Mouse (Mus musculus) small intestine, adult 2 months (tissue): ENCODE results near the gene Gm3417. TPM values are rescaled to one million over a fixed set of nuclear protein-coding genes. Genes with fewer than 3 reads are reported as not detected.
"Not testable (repeated sequence)": the region's sequence is repeated elsewhere in the genome, so short reads cannot be mapped to it uniquely, and the experiment has no call there.

Experiments used
- H3K27ac ChIP-seq: fragments of 200-500 bp; 2 replicates; pipeline ENCODE4 v1.5.1; 2012; ENCODE audit warnings: low read depth, low read length, control low read depth, inconsistent platforms; ENCODE audit not compliant: insufficient read depth
- H3K27me3 ChIP-seq: fragments of 200-500 bp; 2 replicates; pipeline ENCODE4 v1.6.1; 2012; ENCODE audit warnings: mild to moderate bottlenecking, moderate library complexity, low read length, inconsistent platforms; ENCODE audit not compliant: control insufficient read depth, insufficient read depth
- H3K36me3 ChIP-seq: fragments of 200-500 bp; 2 replicates; pipeline ENCODE4 v1.6.1; 2012; ENCODE audit warnings: mild to moderate bottlenecking, low read length, control low read depth, inconsistent platforms; ENCODE audit not compliant: control insufficient read depth, insufficient read depth
- H3K4me1 ChIP-seq: fragments of 200-500 bp; 2 replicates; pipeline ENCODE4 v1.6.1; 2012; ENCODE audit warnings: low read length, inconsistent platforms, mixed read lengths; ENCODE audit not compliant: control insufficient read depth, insufficient read depth, insufficient read length
- H3K4me3 ChIP-seq: fragments of 200-500 bp; 2 replicates; pipeline ENCODE4 v1.5.1; 2012; ENCODE audit warnings: low read depth, mild to moderate bottlenecking, control low read depth, inconsistent platforms, low read length, moderate library complexity
- WGBS: fragments of 180-500 bp; shearing (Covaris S2); methylation state at CpG from one replicate; pipeline ENCODE4 v1.1.7; 2018; 5-methylcytosine and 5-hydroxymethylcytosine counted together
- polyA plus RNA-seq: library from polyadenylated mRNA; depleted of rRNA; stranded (reverse); fragments of >200 nt; gene quantifications from 2 replicates; pipeline ENCODE4 v1.2.3, GENCODE M21; 2012; rRNA removed

Gene Gm3417
- not detected in 2 replicates for polyA plus RNA-seq

DNA sequence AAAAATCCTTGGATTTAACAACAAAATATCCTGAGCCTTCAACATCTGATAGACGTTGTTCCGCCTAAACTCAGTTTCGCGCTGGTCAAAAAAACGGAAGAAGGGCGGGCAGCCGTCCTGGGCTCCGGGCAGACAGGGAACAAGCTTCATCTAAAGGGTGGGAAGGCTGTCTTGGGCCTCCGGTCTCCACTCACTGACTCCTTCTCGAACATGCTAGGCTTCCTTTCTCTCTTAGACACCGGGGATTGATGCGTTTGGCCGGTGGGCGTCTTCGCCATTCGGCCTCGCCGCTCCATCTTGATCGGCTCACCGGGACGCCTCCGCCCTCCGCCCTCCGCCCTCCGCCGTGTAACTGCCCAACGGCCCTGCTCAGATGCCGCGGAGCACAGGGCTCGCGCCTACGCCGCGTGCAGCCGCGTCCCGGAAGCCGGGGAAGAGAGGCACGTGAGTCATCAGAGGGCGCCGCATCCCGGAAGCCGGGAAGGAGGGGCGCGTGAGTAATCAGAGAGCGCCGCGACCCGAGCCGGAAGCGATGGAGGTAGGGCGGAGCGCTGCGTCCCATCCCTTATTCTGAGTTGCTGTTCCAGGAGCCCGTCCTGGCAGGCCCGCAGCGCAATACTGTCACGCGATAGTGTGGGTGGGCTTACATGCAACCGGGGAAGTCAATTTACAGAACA lies at the start of gene Gm3417, which contains the start of gene 9030025P20Rik:
Gene Gm3417, minus strand, starts transcription at position 429 of the 677 bp plus-strand sequence.
Gene 9030025P20Rik, plus strand, starts transcription at position 107 of the 677 bp plus-strand sequence.
- H3K27me3 ChIP-seq, H3K4me1 ChIP-seq, H3K36me3 ChIP-seq, H3K27ac ChIP-seq, H3K4me3 ChIP-seq: not testable (repeated sequence)
- WGBS = no CpG with 5 or more reads among the region's 60 CpGs

DNA sequence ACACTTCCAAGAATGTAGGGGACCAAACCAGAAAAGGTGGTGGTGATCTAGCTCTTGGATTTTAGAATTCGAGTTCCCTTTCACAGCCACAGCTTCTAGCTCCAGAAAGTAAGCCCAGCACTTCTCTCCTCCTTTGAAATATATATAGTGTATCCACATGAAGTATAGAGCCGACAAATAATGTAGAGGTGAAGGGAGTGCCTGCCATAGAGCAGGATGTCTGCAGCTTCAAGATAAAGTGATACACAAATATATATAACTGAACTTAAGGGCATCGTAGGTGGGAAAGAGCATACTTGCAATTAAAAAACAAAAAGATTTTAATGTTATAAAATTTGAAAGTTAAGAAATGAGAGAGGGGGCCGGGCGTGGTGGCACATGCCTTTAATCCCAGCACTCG lies 46.9 kb upstream of the Gm3417 start:
- H3K27me3 ChIP-seq, H3K36me3 ChIP-seq, H3K27ac ChIP-seq, H3K4me1 ChIP-seq, H3K4me3 ChIP-seq: not testable (repeated sequence)
- no CpG with 5 or more reads among the region's 6 CpGs for WGBS

DNA sequence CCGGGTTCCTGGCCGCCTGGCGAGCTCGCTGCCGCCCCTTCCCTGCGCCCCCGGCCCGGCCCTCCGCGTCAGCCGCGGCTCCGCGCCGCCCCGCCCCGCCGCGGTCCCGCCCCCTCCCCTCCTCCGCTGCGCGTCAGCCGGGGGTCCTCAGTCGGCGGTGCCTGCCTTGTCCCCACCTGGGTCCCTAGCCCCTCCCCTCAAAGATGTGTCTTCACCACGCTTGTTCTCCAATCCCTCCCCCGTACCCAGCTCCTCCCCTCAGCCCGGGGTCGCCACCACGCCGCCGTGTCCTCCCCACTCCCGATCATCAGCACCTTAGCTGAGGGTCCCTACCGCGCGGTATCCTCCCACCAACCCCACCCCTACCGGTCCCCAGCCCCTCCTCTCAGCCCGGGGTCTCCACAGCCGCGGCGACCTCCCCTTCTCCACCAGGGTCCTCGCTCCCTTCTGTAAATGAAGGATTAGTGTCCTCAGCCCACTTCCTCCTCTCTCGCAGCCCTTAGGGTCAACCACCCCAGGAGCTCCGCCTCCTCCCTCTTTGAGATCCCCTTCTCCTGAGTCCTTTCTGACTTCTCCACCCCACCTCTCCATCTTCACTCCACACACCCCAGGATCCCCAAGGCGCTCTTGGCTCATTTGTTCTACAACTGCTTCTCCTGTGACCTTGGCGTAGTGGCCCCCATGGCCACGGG lies 46.1 kb upstream of the Gm3417 start:
- not testable (repeated sequence) for H3K27ac ChIP-seq, H3K27me3 ChIP-seq, H3K4me1 ChIP-seq, H3K36me3 ChIP-seq, H3K4me3 ChIP-seq
- no CpG with 5 or more reads among the region's 48 CpGs for WGBS

DNA sequence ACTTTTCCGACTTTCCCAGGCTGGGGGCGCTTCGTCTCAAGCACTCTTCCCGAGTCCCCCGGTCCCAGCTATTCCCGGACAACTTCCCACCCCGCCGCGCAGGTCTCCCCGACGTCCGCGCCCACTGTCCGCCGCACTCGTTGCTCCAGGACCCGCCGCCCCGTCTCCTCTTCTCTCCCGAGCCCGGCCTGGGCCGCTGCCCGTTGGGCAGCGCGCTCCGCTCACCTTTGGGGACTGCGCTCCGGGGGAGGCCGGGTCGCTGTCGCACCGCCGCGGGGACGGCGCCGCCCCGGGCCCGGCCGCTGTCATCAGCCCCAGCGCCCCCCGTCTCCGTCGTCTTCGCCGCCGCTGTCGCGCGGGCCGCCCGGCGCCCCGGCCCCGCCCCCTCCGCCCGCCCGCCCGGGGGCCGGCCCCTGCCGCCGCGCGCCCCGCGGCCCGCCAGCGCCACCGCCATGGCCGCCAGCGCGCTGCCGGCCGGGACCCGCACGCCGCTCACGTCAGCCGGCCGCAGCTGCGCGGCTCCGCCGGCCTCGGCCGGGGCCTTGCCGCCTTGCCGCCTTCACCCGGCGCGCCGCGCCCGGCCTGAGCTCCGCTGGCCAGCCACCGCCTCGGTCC lies 45.4 kb upstream of the Gm3417 start:
- H3K27ac ChIP-seq, H3K27me3 ChIP-seq, H3K4me3 ChIP-seq, H3K36me3 ChIP-seq, H3K4me1 ChIP-seq: not testable (repeated sequence)
- WGBS = no CpG with 5 or more reads among the region's 97 CpGs

DNA sequence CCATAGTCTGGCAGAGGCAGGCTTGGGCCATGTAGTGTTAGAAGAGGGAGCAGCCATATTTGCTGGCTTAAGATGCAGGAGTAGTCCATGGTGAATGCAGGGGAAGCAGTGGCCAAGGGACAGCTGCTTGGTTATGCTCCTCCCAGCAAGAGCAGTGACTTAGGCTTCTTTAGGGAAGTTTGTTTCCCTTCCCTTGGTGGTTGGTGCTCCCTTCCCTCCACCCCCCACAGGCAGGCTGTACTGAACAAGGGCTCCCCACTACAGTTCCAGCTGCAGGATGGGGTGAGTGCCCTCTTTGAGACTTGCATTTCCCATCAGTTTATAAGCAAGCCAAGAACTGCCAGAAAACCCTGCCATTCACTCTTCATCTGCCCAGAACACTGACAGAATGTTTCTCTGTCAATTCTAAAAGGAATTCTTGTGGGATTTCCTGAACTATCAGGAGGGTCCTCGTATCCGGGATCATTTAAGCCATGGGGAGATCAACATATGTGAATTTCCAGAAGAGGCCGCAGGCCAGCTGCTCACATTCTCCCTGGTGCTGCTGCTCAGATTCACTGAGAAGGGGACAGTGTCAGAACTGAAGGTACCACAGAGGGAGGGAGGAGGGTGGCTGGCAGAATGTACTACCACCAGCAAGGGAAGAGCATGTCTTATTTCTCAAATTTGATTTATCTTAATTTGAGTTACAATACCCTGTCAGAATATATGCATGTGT lies 43.1 kb upstream of the Gm3417 start:
- H3K36me3 ChIP-seq, H3K27ac ChIP-seq, H3K4me1 ChIP-seq, H3K4me3 ChIP-seq, H3K27me3 ChIP-seq: not testable (repeated sequence)
- 89% methylated on average over 3 of the region's 3 CpGs for WGBS

DNA sequence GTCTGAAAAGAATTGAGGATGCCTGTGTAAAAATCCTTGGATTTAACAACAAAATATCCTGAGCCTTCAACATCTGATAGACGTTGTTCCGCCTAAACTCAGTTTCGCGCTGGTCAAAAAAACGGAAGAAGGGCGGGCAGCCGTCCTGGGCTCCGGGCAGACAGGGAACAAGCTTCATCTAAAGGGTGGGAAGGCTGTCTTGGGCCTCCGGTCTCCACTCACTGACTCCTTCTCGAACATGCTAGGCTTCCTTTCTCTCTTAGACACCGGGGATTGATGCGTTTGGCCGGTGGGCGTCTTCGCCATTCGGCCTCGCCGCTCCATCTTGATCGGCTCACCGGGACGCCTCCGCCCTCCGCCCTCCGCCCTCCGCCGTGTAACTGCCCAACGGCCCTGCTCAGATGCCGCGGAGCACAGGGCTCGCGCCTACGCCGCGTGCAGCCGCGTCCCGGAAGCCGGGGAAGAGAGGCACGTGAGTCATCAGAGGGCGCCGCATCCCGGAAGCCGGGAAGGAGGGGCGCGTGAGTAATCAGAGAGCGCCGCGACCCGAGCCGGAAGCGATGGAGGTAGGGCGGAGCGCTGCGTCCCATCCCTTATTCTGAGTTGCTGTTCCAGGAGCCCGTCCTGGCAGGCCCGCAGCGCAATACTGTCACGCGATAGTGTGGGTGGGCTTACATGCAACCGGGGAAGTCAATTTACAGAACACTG lies 31.3 kb upstream of the Gm3417 start, which contains the start of gene Gm3435:
Gene Gm3435, plus strand, starts transcription at position 471 of the 708 bp plus-strand sequence.
- not testable (repeated sequence) for H3K27ac ChIP-seq, H3K4me3 ChIP-seq, H3K4me1 ChIP-seq, H3K36me3 ChIP-seq, H3K27me3 ChIP-seq
- no CpG with 5 or more reads among the region's 60 CpGs for WGBS

DNA sequence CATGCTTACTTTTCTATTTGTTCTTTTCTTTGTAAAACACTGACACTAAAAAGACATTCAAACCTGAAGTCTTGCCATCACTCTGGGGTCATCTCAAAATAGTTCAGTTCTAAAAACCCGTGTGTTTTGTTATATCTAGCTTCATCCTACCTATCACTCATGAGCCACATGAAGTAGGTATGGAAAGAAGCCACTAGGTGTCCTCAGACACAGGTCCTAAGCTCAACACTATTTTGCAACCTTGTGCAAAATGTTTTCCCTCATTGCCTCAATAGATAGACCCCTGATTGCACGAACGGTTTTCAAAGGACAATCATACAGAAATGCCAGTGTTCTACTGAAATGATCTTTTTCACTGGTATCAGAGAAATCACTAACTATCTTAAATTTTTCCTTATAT lies 30.5 kb upstream of the Gm3417 start:
- H3K36me3 ChIP-seq, H3K4me3 ChIP-seq, H3K27ac ChIP-seq, H3K27me3 ChIP-seq, H3K4me1 ChIP-seq: not testable (repeated sequence)
- WGBS = no CpG with 5 or more reads among the region's 3 CpGs

DNA sequence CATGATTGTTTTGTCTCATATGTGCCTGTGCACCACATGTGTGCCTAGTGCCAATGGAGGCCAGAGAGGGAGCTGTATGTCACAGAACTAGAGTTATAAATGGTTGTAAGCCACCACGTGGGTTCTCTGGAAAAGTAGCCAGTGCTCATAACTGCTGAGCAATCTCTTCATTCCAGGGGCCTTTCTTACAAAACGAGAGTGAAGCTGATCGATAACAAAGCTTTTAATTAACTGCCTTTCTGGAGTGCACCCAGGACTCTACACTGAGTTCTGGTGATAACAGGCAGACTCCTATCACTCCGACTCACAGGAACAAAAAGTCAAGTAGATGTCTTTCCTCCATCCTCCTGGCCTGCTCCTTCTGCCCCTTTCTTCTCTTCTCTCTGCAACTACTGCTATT lies 21.5 kb upstream of the Gm3417 start:
- not testable (repeated sequence) for H3K27ac ChIP-seq, H3K27me3 ChIP-seq
- no CpG with 5 or more reads among the region's 4 CpGs for WGBS

DNA sequence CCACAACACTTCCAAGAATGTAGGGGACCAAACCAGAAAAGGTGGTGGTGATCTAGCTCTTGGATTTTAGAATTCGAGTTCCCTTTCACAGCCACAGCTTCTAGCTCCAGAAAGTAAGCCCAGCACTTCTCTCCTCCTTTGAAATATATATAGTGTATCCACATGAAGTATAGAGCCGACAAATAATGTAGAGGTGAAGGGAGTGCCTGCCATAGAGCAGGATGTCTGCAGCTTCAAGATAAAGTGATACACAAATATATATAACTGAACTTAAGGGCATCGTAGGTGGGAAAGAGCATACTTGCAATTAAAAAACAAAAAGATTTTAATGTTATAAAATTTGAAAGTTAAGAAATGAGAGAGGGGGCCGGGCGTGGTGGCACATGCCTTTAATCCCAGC lies 15.6 kb upstream of the Gm3417 start:
- not testable (repeated sequence) for H3K4me1 ChIP-seq, H3K4me3 ChIP-seq, H3K27me3 ChIP-seq, H3K36me3 ChIP-seq, H3K27ac ChIP-seq
- WGBS = no CpG with 5 or more reads among the region's 5 CpGs

More for the DNA sequence above, 21.5 kb upstream of the Gm3417 start:
- not testable (repeated sequence) for H3K4me1 ChIP-seq, H3K36me3 ChIP-seq, H3K4me3 ChIP-seq

DNA sequence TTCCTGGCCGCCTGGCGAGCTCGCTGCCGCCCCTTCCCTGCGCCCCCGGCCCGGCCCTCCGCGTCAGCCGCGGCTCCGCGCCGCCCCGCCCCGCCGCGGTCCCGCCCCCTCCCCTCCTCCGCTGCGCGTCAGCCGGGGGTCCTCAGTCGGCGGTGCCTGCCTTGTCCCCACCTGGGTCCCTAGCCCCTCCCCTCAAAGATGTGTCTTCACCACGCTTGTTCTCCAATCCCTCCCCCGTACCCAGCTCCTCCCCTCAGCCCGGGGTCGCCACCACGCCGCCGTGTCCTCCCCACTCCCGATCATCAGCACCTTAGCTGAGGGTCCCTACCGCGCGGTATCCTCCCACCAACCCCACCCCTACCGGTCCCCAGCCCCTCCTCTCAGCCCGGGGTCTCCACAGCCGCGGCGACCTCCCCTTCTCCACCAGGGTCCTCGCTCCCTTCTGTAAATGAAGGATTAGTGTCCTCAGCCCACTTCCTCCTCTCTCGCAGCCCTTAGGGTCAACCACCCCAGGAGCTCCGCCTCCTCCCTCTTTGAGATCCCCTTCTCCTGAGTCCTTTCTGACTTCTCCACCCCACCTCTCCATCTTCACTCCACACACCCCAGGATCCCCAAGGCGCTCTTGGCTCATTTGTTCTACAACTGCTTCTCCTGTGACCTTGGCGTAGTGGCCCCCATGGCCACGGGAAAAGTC lies 14.7 kb upstream of the Gm3417 start:
- H3K4me3 ChIP-seq, H3K27me3 ChIP-seq, H3K27ac ChIP-seq, H3K36me3 ChIP-seq, H3K4me1 ChIP-seq: not testable (repeated sequence)
- no CpG with 5 or more reads among the region's 47 CpGs for WGBS
